Mouse (Mus musculus): ENCODE measurements around the gene Dsp.

DNA sequence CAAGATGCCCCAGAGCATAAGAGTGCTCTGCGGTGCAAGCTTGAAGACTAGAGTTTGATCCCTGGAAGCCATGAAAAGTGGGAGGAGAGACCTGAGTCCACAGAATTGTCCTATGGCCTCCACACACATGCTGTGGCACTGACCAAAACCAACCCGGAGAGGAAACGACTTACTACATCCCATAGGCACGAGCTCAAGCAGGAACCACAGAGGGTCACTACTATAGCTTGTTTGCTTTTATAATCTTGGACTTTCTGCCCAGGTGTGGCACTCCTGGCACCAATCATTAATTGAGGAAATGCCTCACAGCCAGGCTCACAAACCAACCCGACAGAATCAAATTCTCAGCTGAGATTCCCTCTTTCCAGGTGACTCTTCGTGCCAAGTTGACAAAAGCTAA, 50.3 kb downstream of the Dsp start:
- TF ChIP-seq POLR2A (IDR thresholded peaks at IDR 0.05; ENCODE audit: borderline replicate concordance, insufficient read depth, low read length): no peak
- TF ChIP-seq CTCF (IDR thresholded peaks at IDR 0.05; ENCODE audit: borderline replicate concordance, insufficient read depth, low read depth, low read length): no peak

All from cerebellum, adult 2 months (tissue).